Mouse (Mus musculus): ENCODE measurements around the gene Vps25. TPM values are rescaled to one million over a fixed set of nuclear protein-coding genes. Genes with fewer than 3 reads are reported as not detected.

Vps25 gene
- total RNA-seq, 1 experiment, result 105 TPM

DNA sequence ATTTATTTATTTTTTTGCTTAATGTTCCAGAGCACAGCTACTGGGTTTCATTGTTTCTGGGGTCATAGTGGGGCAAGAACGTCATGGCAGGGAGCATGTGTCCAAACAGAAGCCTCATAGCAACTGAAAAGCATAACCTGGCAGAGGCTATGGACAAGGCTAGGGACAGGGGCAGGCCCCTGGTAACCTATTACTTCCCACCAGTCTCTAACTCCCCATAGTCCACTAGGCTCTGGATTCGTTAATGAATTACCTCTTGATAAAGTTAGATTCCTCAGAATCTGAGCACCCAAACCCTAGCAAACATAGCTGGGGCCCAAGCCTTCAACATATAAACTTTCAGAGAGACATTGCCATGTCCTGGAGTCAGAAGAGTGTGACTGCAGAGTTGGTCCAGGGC is 2.5 kb upstream of the Vps25 start:
- Histone ChIP-seq H3K9ac (ENCODE audit: insufficient read depth, low read depth, low read length, poor library complexity, severe bottlenecking) (no peak overlapping the region), H3K4me1 (ENCODE audit: control insufficient read depth in 2 of 2, insufficient read depth in 2 of 2, low read length in 2 of 2, poor library complexity in 1 of 2) (peaks cover 0 to 10% of the 10 kb centered on the region in 2 experiments; a peak in 1 of 4 replicates), H3K27ac (ENCODE audit: insufficient read depth, low read depth, low read length, poor library complexity, severe bottlenecking) (no peak overlapping the region), H3K4me3 (ENCODE audit: insufficient read depth in 1 of 2, low read depth in 1 of 2, low read length in 2 of 2, poor library complexity in 1 of 2, severe bottlenecking in 1 of 2) (no peak overlapping the region), H3K36me3 (ENCODE audit: control insufficient read depth, insufficient read depth, low read length, poor library complexity, severe bottlenecking) (peaks cover 2% of the 10 kb centered on the region; the same call in 1 of the 2 replicates), H3K9me3 (ENCODE audit: control insufficient read depth, insufficient read depth, low read depth, low read length) (no peaks in the 10 kb centered on the region)
- no peak for TF ChIP-seq ZNF384 (IDR thresholded peaks at IDR 0.05; ENCODE audit: low read depth, low read length)
- TF ChIP-seq HCFC1 (IDR thresholded peaks at IDR 0.05; ENCODE audit: borderline replicate concordance, insufficient read depth, low read length), result no peak
- no peak for TF ChIP-seq CHD2 (IDR thresholded peaks at IDR 0.05; ENCODE audit: low read depth, low read length)
- no peak for TF ChIP-seq ZC3H11A (IDR thresholded peaks at IDR 0.05; ENCODE audit: borderline replicate concordance, low read depth, low read length)
- no peak for TF ChIP-seq MAFK (IDR thresholded peaks at IDR 0.05; ENCODE audit: insufficient read depth, low read depth, low read length)
- DNase-seq (ENCODE audit: low read depth, low spot score), result no peak
- in situ Hi-C loops (cut with MboI; ENCODE audit: low sequenced_read_pairs in 2 of 2, unreplicated experiment in 2 of 2), result no loop called here

- Histone ChIP-seq H3K9me3 (ENCODE audit: control insufficient read depth, insufficient read depth, low read depth, low read length) (no peaks in the 10 kb centered on the region), H3K36me3 (ENCODE audit: control insufficient read depth, insufficient read depth, low read length, poor library complexity, severe bottlenecking) (peaks cover 2% of the 10 kb centered on the region; the same call in 1 of the 2 replicates), H3K27ac (ENCODE audit: insufficient read depth, low read depth, low read length, poor library complexity, severe bottlenecking) (no peak overlapping the region), H3K4me1 (ENCODE audit: control insufficient read depth in 2 of 2, insufficient read depth in 2 of 2, low read length in 2 of 2, poor library complexity in 1 of 2) (peaks cover 0 to 5% of the 10 kb centered on the region in 2 experiments; a peak in 1 of 4 replicates), H3K9ac (ENCODE audit: insufficient read depth, low read depth, low read length, poor library complexity, severe bottlenecking) (peak overlapping the region; percentile 88; the same call in 1 of the 2 replicates), H3K4me3 (ENCODE audit: insufficient read depth in 1 of 2, low read depth in 1 of 2, low read length in 2 of 2, poor library complexity in 1 of 2, severe bottlenecking in 1 of 2) (peak overlapping the region; percentile 80 to 92)
- TF ChIP-seq ZNF384 (IDR thresholded peaks at IDR 0.05; ENCODE audit: low read depth, low read length) (no peak), CHD2 (IDR thresholded peaks at IDR 0.05; ENCODE audit: low read depth, low read length) (no peak), MAFK (IDR thresholded peaks at IDR 0.05; ENCODE audit: insufficient read depth, low read depth, low read length) (no peak), ZC3H11A (IDR thresholded peaks at IDR 0.05; ENCODE audit: borderline replicate concordance, low read depth, low read length) (no peak), HCFC1 (IDR thresholded peaks at IDR 0.05; ENCODE audit: borderline replicate concordance, insufficient read depth, low read length) (no peak)
- DNase-seq (ENCODE audit: low read depth, low spot score), result no peak
- in situ Hi-C loops (cut with MboI; ENCODE audit: low sequenced_read_pairs in 2 of 2, unreplicated experiment in 2 of 2), result no loop called here
These were observed 566 bp upstream of the Vps25 start for GRCm38 (mm10) chr11:101252941-101253340.

GRCm38 (mm10) chr11:101255826-101256775 is 2.6 kb downstream of the Vps25 start:
- in situ Hi-C loops (cut with MboI; ENCODE audit: low sequenced_read_pairs in 2 of 2, unreplicated experiment in 2 of 2), result no loop called here
- Histone ChIP-seq H3K36me3 (ENCODE audit: control insufficient read depth, insufficient read depth, low read length, poor library complexity, severe bottlenecking) (peaks cover 4% of the 10 kb centered on the region), H3K9ac (ENCODE audit: insufficient read depth, low read depth, low read length, poor library complexity, severe bottlenecking) (no peak overlapping the region), H3K9me3 (ENCODE audit: control insufficient read depth, insufficient read depth, low read depth, low read length) (no peaks in the 10 kb centered on the region), H3K4me1 (ENCODE audit: control insufficient read depth in 2 of 2, insufficient read depth in 2 of 2, low read length in 2 of 2, poor library complexity in 1 of 2) (peaks cover 0 to 4% of the 10 kb centered on the region in 2 experiments; a peak in 2 of 4 replicates), H3K27ac (ENCODE audit: insufficient read depth, low read depth, low read length, poor library complexity, severe bottlenecking) (no peak overlapping the region), H3K4me3 (ENCODE audit: insufficient read depth in 1 of 2, low read depth in 1 of 2, low read length in 2 of 2, poor library complexity in 1 of 2, severe bottlenecking in 1 of 2) (no peak overlapping the region)
- TF ChIP-seq ZNF384 (IDR thresholded peaks at IDR 0.05; ENCODE audit: low read depth, low read length) (no peak), HCFC1 (IDR thresholded peaks at IDR 0.05; ENCODE audit: borderline replicate concordance, insufficient read depth, low read length) (no peak), CHD2 (IDR thresholded peaks at IDR 0.05; ENCODE audit: low read depth, low read length) (no peak), ZC3H11A (IDR thresholded peaks at IDR 0.05; ENCODE audit: borderline replicate concordance, low read depth, low read length) (no peak), MAFK (IDR thresholded peaks at IDR 0.05; ENCODE audit: insufficient read depth, low read depth, low read length) (no peak)
- DNase-seq (ENCODE audit: low read depth, low spot score), result no peak

- Histone ChIP-seq H3K4me1 (ENCODE audit: control insufficient read depth in 2 of 2, insufficient read depth in 2 of 2, low read length in 2 of 2, poor library complexity in 1 of 2) (peaks cover 0 to 23% of the 10 kb centered on the region in 2 experiments; a peak in 2 of 4 replicates), H3K27ac (ENCODE audit: insufficient read depth, low read depth, low read length, poor library complexity, severe bottlenecking) (no peak overlapping the region), H3K9me3 (ENCODE audit: control insufficient read depth, insufficient read depth, low read depth, low read length) (no peaks in the 10 kb centered on the region), H3K36me3 (ENCODE audit: control insufficient read depth, insufficient read depth, low read length, poor library complexity, severe bottlenecking) (peaks cover 4% of the 10 kb centered on the region), H3K4me3 (ENCODE audit: insufficient read depth in 1 of 2, low read depth in 1 of 2, low read length in 2 of 2, poor library complexity in 1 of 2, severe bottlenecking in 1 of 2) (no peak overlapping the region), H3K9ac (ENCODE audit: insufficient read depth, low read depth, low read length, poor library complexity, severe bottlenecking) (no peak overlapping the region)
- TF ChIP-seq ZNF384 (IDR thresholded peaks at IDR 0.05; ENCODE audit: low read depth, low read length) (no peak), MAFK (IDR thresholded peaks at IDR 0.05; ENCODE audit: insufficient read depth, low read depth, low read length) (no peak)
- DNase-seq (ENCODE audit: low read depth, low spot score), result no peak
- in situ Hi-C loops (cut with MboI; ENCODE audit: low sequenced_read_pairs in 2 of 2, unreplicated experiment in 2 of 2), result no loop called here
These were observed 5.8 kb downstream of the Vps25 start for GRCm38 (mm10) chr11:101259261-101259712.

All from ES-E14 (cell line).